Mouse (Mus musculus) myocyte (in vitro differentiated cells): ENCODE measurements at regions not wholly inside any gene's neighbourhood (a gene's known extent, or its start where the extent isn't known, plus 50 kb on each side); places are given as distances from the start of the nearest gene placed in this dataset.

Source experiments
- E2F4 ChIP-seq: IDR thresholded peaks from one replicate; pipeline ENCODE4 v1.6.1; 2011; ENCODE audit warnings: mild to moderate bottlenecking, control low read depth, moderate library complexity; ENCODE audit not compliant: insufficient read depth
- MAX ChIP-seq: IDR thresholded peaks from one replicate; pipeline ENCODE4 v1.6.1; 2011; ENCODE audit warnings: low read depth, mild to moderate bottlenecking, control low read depth
- MYOD1 ChIP-seq, 3 experiments: IDR thresholded peaks; one replicate each; pipeline ENCODE4 v1.6.1; 2011; ENCODE audit warnings: control low read depth in 2 of 3, low read depth in 2 of 3, mild to moderate bottlenecking in 2 of 3, moderate library complexity in 1 of 3; ENCODE audit not compliant: insufficient read length in 2 of 3, control insufficient read depth in 1 of 3
- MYOG ChIP-seq, 3 experiments: IDR thresholded peaks; one replicate each; pipeline ENCODE4 v1.6.1; 2011; ENCODE audit warnings: control low read depth in 2 of 3, low read depth in 2 of 3, mild to moderate bottlenecking in 2 of 3; ENCODE audit not compliant: insufficient read length in 2 of 3, control insufficient read depth in 1 of 3, insufficient read depth in 1 of 3
- POLR2A ChIP-seq: IDR thresholded peaks from one replicate; pipeline ENCODE4 v1.6.1; 2011; ENCODE audit warnings: low read depth, mild to moderate bottlenecking, control low read depth, moderate library complexity; ENCODE audit not compliant: insufficient read length
- POLR2AphosphoS2 ChIP-seq: IDR thresholded peaks from one replicate; pipeline ENCODE4 v1.6.1; 2011; ENCODE audit warnings: low read depth, control low read depth; ENCODE audit not compliant: insufficient read length
- REST ChIP-seq: IDR thresholded peaks from one replicate; pipeline ENCODE4 v1.6.1; 2011; ENCODE audit warnings: mild to moderate bottlenecking, control low read depth, moderate library complexity; ENCODE audit not compliant: insufficient read depth, insufficient read length
- TCF12 ChIP-seq: IDR thresholded peaks from one replicate; pipeline ENCODE4 v1.6.1; 2011; ENCODE audit warnings: mild to moderate bottlenecking, control low read depth; ENCODE audit not compliant: poor library complexity, insufficient read depth, severe bottlenecking
- TCF3 ChIP-seq: IDR thresholded peaks from one replicate; pipeline ENCODE4 v1.6.1; 2011; ENCODE audit warnings: low read depth, control low read depth; ENCODE audit not compliant: insufficient read length
- USF1 ChIP-seq: IDR thresholded peaks from one replicate; pipeline ENCODE4 v1.6.1; 2011; ENCODE audit warnings: low read depth, mild to moderate bottlenecking, control low read depth, moderate library complexity

GRCm38 (mm10) chr1:89257945-89258344 is 187.7 kb downstream of the Sh3bp4 start:
- TF ChIP-seq POLR2A (no peak), TCF3 (no peak), MYOG (IDR thresholded peaks at IDR 0.05; ENCODE audit: control insufficient read depth in 1 of 3, insufficient read depth in 1 of 3, insufficient read length in 2 of 3, low read depth in 2 of 3) (no peak), POLR2AphosphoS2 (no peak), REST (no peak), USF1 (no peak), MAX (no peak), MYOD1 (IDR thresholded peaks at IDR 0.05; ENCODE audit: control insufficient read depth in 1 of 3, insufficient read length in 2 of 3, low read depth in 2 of 3) (no peak), TCF12 (no peak), E2F4 (no peak)
